ENCODE assay signal across 7 mouse cellular contexts in genomic region chr19:24555466-24555903, GRCm38 (mm10). TPM values are rescaled to one million over a fixed set of nuclear protein-coding genes. Genes with fewer than 3 reads are reported as not detected.
DNase-seq lines count a peak whose midpoint lies in the region; ATAC-seq and TF ChIP-seq lines count a peak whose summit lies in the region.

Gene Pip5k1b (minus strand): TSS chr19:24555872.

- H3K4me2 ChIP-seq in hindbrain, embryonic 16.5 days (ENCODE audit: low read length) = peak within 1 kb of the TSS; percentile 71

- WGBS in hindbrain, embryonic 16.5 days = under 1% methylated on average over 36 of the region's 39 CpGs
- 1% methylated on average over 39 of the region's 39 CpGs for whole genome bisulfite sequencing in small intestine, adult 2 months

- peak within 1 kb of the TSS; percentile 88 for H3K9ac ChIP-seq in hindbrain, embryonic 16.5 days (ENCODE audit: low read depth, low read length)

- peak; percentile 43 for ATAC-seq in hindbrain, embryonic 16.5 days
- peak; percentile 47 for ATAC-seq in megakaryocyte progenitor cell, adult 5-6 weeks (replicated peaks; ENCODE audit: poor library complexity)

- peak within 1 kb of the TSS; percentile 87 for H3K4me3 ChIP-seq in hindbrain, embryonic 16.5 days (ENCODE audit: low read length)
- peak within 1 kb of the TSS; percentile 99 for H3K4me3 ChIP-seq in small intestine, adult 2 months (ENCODE audit: low read depth, low read length)

- H3K36me3 ChIP-seq in hindbrain, embryonic 16.5 days (ENCODE audit: control insufficient read depth, insufficient read depth, low read length) = no peaks in the 10 kb centered on the region
- H3K36me3 ChIP-seq in small intestine, adult 2 months (ENCODE audit: control insufficient read depth, insufficient read depth, low read length) = no peaks in the 10 kb centered on the region; the same call in 1 of the 2 replicates

- DNase-seq in adrenal gland, adult 18-20 months (ENCODE audit: low spot score in 2 of 2) = peak; percentile 52 to 53
- DNase-seq in cerebellum, postnatal 36 days = peak; percentile 68
- peak; percentile 23 to 35 for DNase-seq in frontal cortex, postnatal 36 days (ENCODE audit: low spot score in 2 of 2)
- DNase-seq in left cerebral cortex, adult 9 months (ENCODE audit: low spot score in 2 of 2) = peak; percentile 2 to 20

- H3K27ac ChIP-seq in hindbrain, embryonic 16.5 days (ENCODE audit: low read depth, low read length) = peak within 1 kb of the TSS; percentile 64
- H3K27ac ChIP-seq in small intestine, adult 2 months (ENCODE audit: insufficient read depth, low read depth, low read length) = peak within 1 kb of the TSS; percentile 95

- H3K27me3 ChIP-seq in hindbrain, embryonic 16.5 days (replicated peaks; ENCODE audit: control insufficient read depth, insufficient read depth, low read length) = peaks cover 7% of the 10 kb centered on the region
- H3K27me3 ChIP-seq in small intestine, adult 2 months (ENCODE audit: control insufficient read depth, insufficient read depth, low read length) = no peaks in the 10 kb centered on the region

- no peak for TF ChIP-seq POLR2A in small intestine, adult 2 months (IDR thresholded peaks at IDR 0.05; ENCODE audit: low read depth, low read length)

- TF ChIP-seq CTCF in small intestine, adult 2 months (IDR thresholded peaks at IDR 0.05; ENCODE audit: extremely low read depth, insufficient read length, insufficient replicate concordance, low read depth, low read length) = no peak

- H3K4me1 ChIP-seq in hindbrain, embryonic 16.5 days (ENCODE audit: control insufficient read depth, insufficient read depth, low read depth, low read length) = peaks cover 11% of the 10 kb centered on the region
- peaks cover 8% of the 10 kb centered on the region; the same call in 1 of the 2 replicates for H3K4me1 ChIP-seq in small intestine, adult 2 months (ENCODE audit: control insufficient read depth, insufficient read depth, insufficient read length, low read length)

- no peaks in the 10 kb centered on the region for H3K9me3 ChIP-seq in hindbrain, embryonic 16.5 days (ENCODE audit: control insufficient read depth, low read length)

RNA-seq across cellular contexts. Expression of gene Pip5k1b, which starts in this region (rescaled TPM):
- total RNA-seq in adrenal gland, adult 18-20 months (2021) = 10 to 100 TPM in 1 of 2 experiments, 1 to 10 TPM in 1; 7.5 to 14.4 TPM
- polyA plus RNA-seq in hindbrain, embryonic 16.5 days (2015; fragmentation: Nextera tagmentation; extraction: Ambion mirVana) = 2.2 and 2.4 TPM in 2 replicates
- 24.4 and 25.6 TPM in 2 replicates for total RNA-seq in megakaryocyte progenitor cell, adult 5-6 weeks (2015)
- total RNA-seq in megakaryocyte progenitor cell, adult 5-6 weeks (2017) = 10.7 and 13.5 TPM in 2 replicates
- 7.1 and 23.3 TPM in 2 replicates for polyA plus RNA-seq in small intestine, adult 2 months (2012; rRNA removed)

Comparison
In these comparisons a context has a peak if more than half of its experiments do, and no peak if none do; other contexts are left out.
1. Peak in every context shown above with its lines: DNase-seq, ATAC-seq, H3K4me3 ChIP-seq and H3K27ac ChIP-seq.
2. DNase-seq: peak in every context shown above with its lines; median percentile 68 in cerebellum, postnatal 36 days; 52 in adrenal gland, adult 18-20 months; 29 in frontal cortex, postnatal 36 days; 11 in left cerebral cortex, adult 9 months.